Mouse (Mus musculus) forebrain, postnatal 0 days (tissue): ENCODE results near the gene Nfib. TPM values are rescaled to one million over a fixed set of nuclear protein-coding genes. Genes with fewer than 3 reads are reported as not detected.

Experiments used
- ATAC-seq: fragments of 200-750 bp; cut with Nextera tagmentation; 2 replicates; pipeline ENCODE4 v1.8.0; 2017; ENCODE audit warnings: mild to moderate bottlenecking, moderate library complexity
- DNase-seq: peaks from one replicate; pipeline ENCODE4 v3.0.0-alpha.2; 2015
- H3K27ac ChIP-seq: fragments of 300-500 bp; sonication (generic); 2 replicates; pipeline ENCODE4 v1.5.1; 2014; ENCODE audit warnings: low read depth, mild to moderate bottlenecking, antibody characterized with exemption, low read length, moderate library complexity, mixed read lengths
- H3K27me3 ChIP-seq: fragments of 300-500 bp; sonication (generic); 2 replicates; pipeline ENCODE4 v1.6.1; 2014; ENCODE audit warnings: mild to moderate bottlenecking, low read length, mixed read lengths; ENCODE audit not compliant: insufficient read depth
- H3K36me3 ChIP-seq: fragments of 300-500 bp; sonication (generic); 2 replicates; pipeline ENCODE4 v1.6.1; 2014; ENCODE audit warnings: mild to moderate bottlenecking, moderate library complexity; ENCODE audit not compliant: insufficient read depth
- H3K4me1 ChIP-seq: fragments of 300-500 bp; sonication (generic); 2 replicates; pipeline ENCODE4 v1.6.1; 2014; ENCODE audit warnings: antibody characterized with exemption; ENCODE audit not compliant: insufficient read depth
- H3K4me2 ChIP-seq: fragments of 300-500 bp; sonication (generic); 2 replicates; pipeline ENCODE4 v1.6.1; 2014; ENCODE audit warnings: low read depth, mild to moderate bottlenecking, moderate library complexity
- H3K4me3 ChIP-seq: fragments of 300-500 bp; sonication (generic); 2 replicates; pipeline ENCODE4 v1.5.1; 2014; ENCODE audit warnings: low read depth, low read length, mixed read lengths
- H3K9ac ChIP-seq: fragments of 300-500 bp; sonication (generic); 2 replicates; pipeline ENCODE4 v1.6.1; 2014; ENCODE audit warnings: mild to moderate bottlenecking
- H3K9me3 ChIP-seq: fragments of 300-500 bp; sonication (generic); 2 replicates; pipeline ENCODE4 v1.6.1; 2016; ENCODE audit warnings: low read length
- CTCF ChIP-seq: sonication (generic); IDR thresholded peaks from 2 replicates; pipeline ENCODE4 v1.5.1; 2016; ENCODE audit warnings: antibody characterized with exemption, control low read depth, low read depth
- WGBS: fragments of 180-500 bp; shearing (Covaris S2); extraction: QIAGEN DNeasy Blood & Tissue Kit; methylation state at CpG from one replicate; pipeline ENCODE4 v1.1.7; 2014; 5-methylcytosine and 5-hydroxymethylcytosine counted together
- polyA plus RNA-seq: library from polyadenylated mRNA; unstranded; fragments of >200 nt; fragmentation: Nextera tagmentation; extraction: Ambion mirVana; gene quantifications from 2 replicates; pipeline ENCODE4 v1.2.1, GENCODE M21; 2015
- total RNA-seq: library from RNA; depleted of rRNA; stranded (reverse); fragments of >200 nt; gene quantifications from 2 replicates; pipeline ENCODE4 v1.2.3, GENCODE M21; 2014

Nfib gene
- total and polyA plus RNA-seq, 2 experiments from 2014 or later = 69.0 to 135 TPM

GRCm38 (mm10) chr4:82724058-82724457 is 18.5 kb upstream of the Nfib start:
- Histone ChIP-seq H3K4me3 (no peak overlapping the region), H3K27me3 (no peaks in the 10 kb centered on the region), H3K27ac (no peak overlapping the region), H3K4me1 (no peaks in the 10 kb centered on the region), H3K4me2 (no peak overlapping the region), H3K36me3 (no peaks in the 10 kb centered on the region), H3K9me3 (no peaks in the 10 kb centered on the region), H3K9ac (no peak overlapping the region)
- ATAC-seq (no peak), DNase-seq (no peak)
- 60% methylated on average over 10 of the region's 10 CpGs for WGBS
- TF ChIP-seq CTCF = no peak

GRCm38 (mm10) chr4:82723048-82723447 is 17.5 kb upstream of the Nfib start:
- H3K27ac ChIP-seq = no peak overlapping the region
- no peaks in the 10 kb centered on the region for H3K9me3 ChIP-seq
- H3K4me1 ChIP-seq = no peaks in the 10 kb centered on the region
- TF ChIP-seq CTCF = no peak
- DNase-seq (no peak), ATAC-seq (no peak)
- no peak overlapping the region for H3K4me3 ChIP-seq
- WGBS = 80% methylated on average over 8 of the region's 8 CpGs
- no peak overlapping the region for H3K9ac ChIP-seq
- H3K4me2 ChIP-seq = no peak overlapping the region
- no peaks in the 10 kb centered on the region for H3K27me3 ChIP-seq
- H3K36me3 ChIP-seq = no peaks in the 10 kb centered on the region

GRCm38 (mm10) chr4:82715833-82716232 is 10.3 kb upstream of the Nfib start:
- WGBS = 84% methylated on average over 2 of the region's 2 CpGs
- H3K27ac ChIP-seq = no peak overlapping the region
- no peak overlapping the region for H3K4me2 ChIP-seq
- DNase-seq = no peak
- no peaks in the 10 kb centered on the region for H3K27me3 ChIP-seq
- no peaks in the 10 kb centered on the region for H3K36me3 ChIP-seq
- ATAC-seq = no peak
- no peaks in the 10 kb centered on the region for H3K9me3 ChIP-seq
- no peak overlapping the region for H3K4me3 ChIP-seq
- no peak overlapping the region for H3K9ac ChIP-seq
- no peaks in the 10 kb centered on the region for H3K4me1 ChIP-seq
- TF ChIP-seq CTCF = no peak

- Histone ChIP-seq H3K27me3 (no peaks in the 10 kb centered on the region), H3K9me3 (no peaks in the 10 kb centered on the region), H3K4me1 (no peaks in the 10 kb centered on the region), H3K36me3 (no peaks in the 10 kb centered on the region), H3K27ac (no peak overlapping the region), H3K4me3 (no peak overlapping the region), H3K9ac (no peak overlapping the region), H3K4me2 (no peak overlapping the region)
- DNase-seq = no peak
- 85% methylated on average over 7 of the region's 7 CpGs for WGBS
- no peak for TF ChIP-seq CTCF
- ATAC-seq = no peak
Observed at GRCm38 (mm10) chr4:82711611-82712295, 6.2 kb upstream of the Nfib start.

GRCm38 (mm10) chr4:82709666-82710065 is 4.1 kb upstream of the Nfib start:
- Histone ChIP-seq H3K36me3 (no peaks in the 10 kb centered on the region), H3K4me2 (no peak overlapping the region), H3K4me3 (no peak overlapping the region), H3K9ac (no peak overlapping the region), H3K9me3 (no peaks in the 10 kb centered on the region), H3K27me3 (peaks cover 3% of the 10 kb centered on the region; the same call in 1 of the 2 replicates), H3K27ac (no peak overlapping the region), H3K4me1 (no peaks in the 10 kb centered on the region)
- no peak for DNase-seq
- no peak for TF ChIP-seq CTCF
- no peak for ATAC-seq
- 93% methylated on average over 6 of the region's 6 CpGs for WGBS

GRCm38 (mm10) chr4:82706012-82706411 is 462 bp upstream of the Nfib start:
- Histone ChIP-seq H3K27me3 (peaks cover 3% of the 10 kb centered on the region; the same call in 1 of the 2 replicates), H3K9me3 (no peaks in the 10 kb centered on the region), H3K4me1 (0 out of 2 replicates have a peak, but pooled peaks cover 2% of the 10 kb centered on the region), H3K4me3 (no peak overlapping the region), H3K9ac (no peak overlapping the region), H3K4me2 (no peak overlapping the region), H3K27ac (no peak overlapping the region), H3K36me3 (no peaks in the 10 kb centered on the region)
- WGBS = 21% methylated on average over 2 of the region's 2 CpGs
- no peak for TF ChIP-seq CTCF
- no peak for ATAC-seq
- no peak for DNase-seq

GRCm38 (mm10) chr4:82704079-82704830 is 1.3 kb downstream of the Nfib start:
- H3K4me3 ChIP-seq = peak overlapping the region; percentile 21
- peak overlapping the region; percentile 25; the same call in 1 of the 2 replicates for H3K9ac ChIP-seq
- 0 out of 2 replicates have a peak, but pooled peaks cover 2% of the 10 kb centered on the region for H3K4me1 ChIP-seq
- H3K27ac ChIP-seq = no peak overlapping the region; the same call in 1 of the 2 replicates
- DNase-seq (peak; percentile 22), ATAC-seq (no peak)
- TF ChIP-seq CTCF = no peak
- H3K27me3 ChIP-seq = peaks cover 3% of the 10 kb centered on the region; the same call in 1 of the 2 replicates
- peak overlapping the region; percentile 41 for H3K4me2 ChIP-seq
- no peaks in the 10 kb centered on the region for H3K9me3 ChIP-seq
- 12% methylated on average over 19 of the region's 19 CpGs for WGBS
- no peaks in the 10 kb centered on the region for H3K36me3 ChIP-seq
